ENCODE assay signal across 10 mouse cellular contexts in genomic region chr4:44113393-44114138, GRCm38 (mm10). TPM values are rescaled to one million over a fixed set of nuclear protein-coding genes. Genes with fewer than 3 reads are reported as not detected.
DNase-seq lines count a peak whose midpoint lies in the region; ATAC-seq and TF ChIP-seq lines count a peak whose summit lies in the region.
"Had no signal": no experiment of that assay in that cellular context is flagged by ENCODE, and none has a peak within 500 bp of the region (broad histone marks: within the 10 kb centered on the region; RNA-seq: fewer than 3 reads in every experiment).

No protein-coding gene starts in this region.

- 46% methylated on average over 16 of the region's 16 CpGs for WGBS in forebrain, embryonic 14.5 days
- WGBS in forebrain, embryonic 12.5 days, result 43% methylated on average over 16 of the region's 16 CpGs
- WGBS in lung, embryonic 14.5 days, result 23% methylated on average over 16 of the region's 16 CpGs
- WGBS in stomach, embryonic 16.5 days, result 20% methylated on average over 16 of the region's 16 CpGs

- no peak for TF ChIP-seq CTCF in lung, embryonic 14.5 days (IDR thresholded peaks at IDR 0.05; ENCODE audit: low read depth)

- H3K9ac ChIP-seq in forebrain, embryonic 14.5 days (ENCODE audit: low read length), result no peak overlapping the region
- H3K9ac ChIP-seq in forebrain, embryonic 12.5 days, result no peak overlapping the region
- peak overlapping the region; percentile 26 for H3K9ac ChIP-seq in lung, embryonic 14.5 days
- peak overlapping the region; percentile 4; the same call in 1 of the 2 replicates for H3K9ac ChIP-seq in stomach, embryonic 16.5 days (ENCODE audit: low read length)
- H3K9ac ChIP-seq: liver, embryonic 14.5 days had no signal

- H3K9me3 ChIP-seq in forebrain, embryonic 14.5 days (replicated peaks; ENCODE audit: control insufficient read depth, low read length), result no peaks in the 10 kb centered on the region
- H3K9me3 ChIP-seq in forebrain, embryonic 12.5 days, result no peaks in the 10 kb centered on the region
- no peaks in the 10 kb centered on the region for H3K9me3 ChIP-seq in lung, embryonic 14.5 days (ENCODE audit: low read depth, low read length)
- no peaks in the 10 kb centered on the region for H3K9me3 ChIP-seq in stomach, embryonic 16.5 days (replicated peaks; ENCODE audit: control insufficient read depth, low read length)

- no peak overlapping the region for H3K27ac ChIP-seq in forebrain, embryonic 14.5 days (ENCODE audit: low read depth, low read length)
- H3K27ac ChIP-seq in forebrain, embryonic 12.5 days, result no peak overlapping the region
- peak overlapping the region; percentile 77; the same call in 1 of the 2 replicates for H3K27ac ChIP-seq in lung, embryonic 14.5 days (ENCODE audit: low read depth)
- peak overlapping the region; percentile 43 for H3K27ac ChIP-seq in stomach, embryonic 16.5 days (ENCODE audit: low read length)
- H3K27ac ChIP-seq: liver, embryonic 14.5 days had no signal

- ATAC-seq in forebrain, embryonic 14.5 days, result no peak
- no peak for ATAC-seq in forebrain, embryonic 12.5 days (ENCODE audit: low FRiP score)
- ATAC-seq in lung, embryonic 14.5 days (ENCODE audit: insufficient read depth), result peak; percentile 30
- peak; percentile 67 for ATAC-seq in granulocyte monocyte progenitor cell, adult 5-6 weeks (replicated peaks; ENCODE audit: poor library complexity, severe bottlenecking)
- peak; percentile 42; the same call in 1 of the 2 replicates for ATAC-seq in stomach, embryonic 16.5 days (ENCODE audit: insufficient read depth, low FRiP score)
- no peak for ATAC-seq in erythroid progenitor cell, adult 5-6 weeks (replicated peaks; ENCODE audit: low FRiP score, poor library complexity, severe bottlenecking)

- H3K36me3 ChIP-seq in forebrain, embryonic 14.5 days (ENCODE audit: control insufficient read depth, insufficient read depth, low read length), result no peaks in the 10 kb centered on the region
- H3K36me3 ChIP-seq in forebrain, embryonic 12.5 days (replicated peaks), result no peaks in the 10 kb centered on the region
- H3K36me3 ChIP-seq in lung, embryonic 14.5 days (ENCODE audit: insufficient read depth), result no peaks in the 10 kb centered on the region
- no peaks in the 10 kb centered on the region for H3K36me3 ChIP-seq in stomach, embryonic 16.5 days (ENCODE audit: control insufficient read depth, insufficient read depth, low read length)

- no peaks in the 10 kb centered on the region for H3K4me1 ChIP-seq in forebrain, embryonic 14.5 days (ENCODE audit: control insufficient read depth, insufficient read depth, low read length)
- H3K4me1 ChIP-seq in forebrain, embryonic 12.5 days, result peaks cover 9% of the 10 kb centered on the region
- peaks cover 5% of the 10 kb centered on the region; the same call in 1 of the 2 replicates for H3K4me1 ChIP-seq in lung, embryonic 14.5 days (ENCODE audit: insufficient read depth)
- peaks cover 7% of the 10 kb centered on the region for H3K4me1 ChIP-seq in stomach, embryonic 16.5 days (ENCODE audit: control insufficient read depth, insufficient read depth, low read length)

- H3K4me3 ChIP-seq in forebrain, embryonic 14.5 days (ENCODE audit: low read depth, low read length), result no peak overlapping the region
- H3K4me3 ChIP-seq in forebrain, embryonic 12.5 days (replicated peaks), result no peak overlapping the region
- H3K4me3 ChIP-seq in lung, embryonic 14.5 days (ENCODE audit: low read depth, low read length), result no peak overlapping the region
- H3K4me3 ChIP-seq in stomach, embryonic 16.5 days (replicated peaks; ENCODE audit: low read length), result no peak overlapping the region

- DNase-seq in forebrain, embryonic 14.5 days (ENCODE audit: low spot score), result peak; percentile 21
- DNase-seq in lung, embryonic 14.5 days, result peak; percentile 42
- no peak for DNase-seq in lung, postnatal 25 days (ENCODE audit: low spot score)
- DNase-seq in Muller cell, postnatal 12 days (ENCODE audit: inconsistent ontology term), result no peak
- DNase-seq: cerebellum, postnatal 36 days had no signal

- no peaks in the 10 kb centered on the region for H3K27me3 ChIP-seq in forebrain, embryonic 14.5 days (replicated peaks; ENCODE audit: control insufficient read depth, insufficient read depth, low read length)
- no peaks in the 10 kb centered on the region for H3K27me3 ChIP-seq in forebrain, embryonic 12.5 days
- H3K27me3 ChIP-seq in lung, embryonic 14.5 days (ENCODE audit: insufficient read depth, low read length), result no peaks in the 10 kb centered on the region
- no peaks in the 10 kb centered on the region for H3K27me3 ChIP-seq in stomach, embryonic 16.5 days (ENCODE audit: control insufficient read depth, insufficient read depth, low read length)

- H3K4me2 ChIP-seq in forebrain, embryonic 14.5 days (ENCODE audit: low read length), result no peak overlapping the region
- H3K4me2 ChIP-seq in forebrain, embryonic 12.5 days, result no peak overlapping the region
- peak overlapping the region; percentile 33 for H3K4me2 ChIP-seq in lung, embryonic 14.5 days
- peak overlapping the region; percentile 13; the same call in 1 of the 2 replicates for H3K4me2 ChIP-seq in stomach, embryonic 16.5 days (ENCODE audit: low read depth, low read length)

RNA-seq across cellular contexts. Expression of gene Gne, which starts 29.6 kb away (rescaled TPM):
- polyA plus RNA-seq in forebrain, embryonic 14.5 days (2014; fragmentation: Nextera tagmentation; extraction: Ambion mirVana), result 20.4 and 26.5 TPM in 2 replicates
- 20.1 and 21.2 TPM in 2 replicates for polyA plus RNA-seq in forebrain, embryonic 12.5 days (2016; fragmentation: Nextera tagmentation; extraction: Ambion mirVana)
- polyA plus RNA-seq in lung, embryonic 14.5 days (2014; fragmentation: Nextera tagmentation; extraction: Ambion mirVana), result 37.3 and 38.5 TPM in 2 replicates
- total RNA-seq in granulocyte monocyte progenitor cell, adult 5-6 weeks (2014; fragmentation: Nextera tagmentation), result 32.9 and 42.7 TPM in 2 replicates
- 34.6 and 36.3 TPM in 2 replicates for total RNA-seq in granulocyte monocyte progenitor cell, adult 5-6 weeks (2017)
- polyA plus RNA-seq in stomach, embryonic 16.5 days (2015; fragmentation: Nextera tagmentation; extraction: Ambion mirVana), result 30.0 and 33.1 TPM in 2 replicates
- total RNA-seq in erythroid progenitor cell, adult 5-6 weeks (2015; ENCODE audit: low replicate concordance), result 3.6 and 6.3 TPM in 2 replicates
- total RNA-seq in erythroid progenitor cell, adult 5-6 weeks (2017; ENCODE audit: low replicate concordance), result 2.5 and 7.6 TPM in 2 replicates

Comparison
In these comparisons a context has a peak if more than half of its experiments do, and no peak if none do; other contexts are left out.
1. DNase-seq: peak in forebrain, embryonic 14.5 days (single experiment) and lung, embryonic 14.5 days (single experiment); none in lung, postnatal 25 days (single experiment) and Muller cell, postnatal 12 days (single experiment).
2. ATAC-seq: peak in lung, embryonic 14.5 days (single experiment), granulocyte monocyte progenitor cell, adult 5-6 weeks (single experiment) and stomach, embryonic 16.5 days (single experiment); none in forebrain, embryonic 14.5 days (single experiment), forebrain, embryonic 12.5 days (single experiment) and erythroid progenitor cell, adult 5-6 weeks (single experiment).
3. H3K27ac ChIP-seq: peak in lung, embryonic 14.5 days (single experiment) and stomach, embryonic 16.5 days (single experiment); none in forebrain, embryonic 14.5 days (single experiment) and forebrain, embryonic 12.5 days (single experiment).
4. H3K4me2 ChIP-seq: peak in lung, embryonic 14.5 days (single experiment) and stomach, embryonic 16.5 days (single experiment); none in forebrain, embryonic 14.5 days (single experiment) and forebrain, embryonic 12.5 days (single experiment).
5. H3K9ac ChIP-seq: peak in lung, embryonic 14.5 days (single experiment) and stomach, embryonic 16.5 days (single experiment); none in forebrain, embryonic 14.5 days (single experiment) and forebrain, embryonic 12.5 days (single experiment).